Mouse (Mus musculus) cerebellum, adult 2 months (tissue): Measurements from ENCODE around the gene Hist2h2ab. TPM values are rescaled to one million over a fixed set of nuclear protein-coding genes. Genes with fewer than 3 reads are reported as not detected.
"Not testable (repeated sequence)": the region's sequence is repeated elsewhere in the genome, so short reads cannot be mapped to it uniquely, and the experiment has no call there.

ENCODE experiments used
- DNase-seq, 2 experiments: peaks; one replicate each; pipeline ENCODE4 v3.0.0; 2021
- H3K27ac ChIP-seq: fragments of 200-500 bp; 2 replicates; pipeline ENCODE4 v1.5.1; 2012; ENCODE audit warnings: low read length, control low read depth, inconsistent platforms; ENCODE audit not compliant: insufficient read depth
- H3K27me3 ChIP-seq: fragments of 200-500 bp; 2 replicates; pipeline ENCODE4 v1.6.1; 2012; ENCODE audit warnings: inconsistent platforms, mild to moderate bottlenecking, low read length, moderate library complexity; ENCODE audit not compliant: control insufficient read depth, insufficient read depth
- H3K4me1 ChIP-seq: fragments of 200-500 bp; 2 replicates; pipeline ENCODE4 v1.6.1; 2011; ENCODE audit warnings: low read length; ENCODE audit not compliant: control insufficient read depth, insufficient read depth
- H3K4me3 ChIP-seq: fragments of 200-500 bp; replicated peaks from 2 replicates; pipeline ENCODE3; 2011; ENCODE audit warnings: mild to moderate bottlenecking, low read depth, low read length, control low read depth; ENCODE audit not compliant: insufficient read depth
- CTCF ChIP-seq: fragments of 200-500 bp; IDR thresholded peaks from 2 replicates; pipeline ENCODE4 v1.5.1; 2011; ENCODE audit warnings: low read depth, mild to moderate bottlenecking, control low read depth, low read length, moderate library complexity, borderline replicate concordance; ENCODE audit not compliant: insufficient read depth
- POLR2A ChIP-seq: fragments of 200-500 bp; IDR thresholded peaks from 2 replicates; pipeline ENCODE4 v1.6.1; 2011; ENCODE audit warnings: low read length, control low read depth, borderline replicate concordance; ENCODE audit not compliant: insufficient read depth
- WGBS: fragments of 180-500 bp; shearing (Covaris S2); methylation state at CpG from one replicate; pipeline ENCODE4 v1.1.7; 2018; 5-methylcytosine and 5-hydroxymethylcytosine counted together
- polyA plus RNA-seq: library from polyadenylated mRNA; depleted of rRNA; stranded (reverse); fragments of >200 nt; gene quantifications from 2 replicates; pipeline ENCODE4 v1.2.3, GENCODE M21; 2012

Gene Hist2h2ab
- polyA plus RNA-seq, 1 experiment, result 2.0 TPM

DNA sequence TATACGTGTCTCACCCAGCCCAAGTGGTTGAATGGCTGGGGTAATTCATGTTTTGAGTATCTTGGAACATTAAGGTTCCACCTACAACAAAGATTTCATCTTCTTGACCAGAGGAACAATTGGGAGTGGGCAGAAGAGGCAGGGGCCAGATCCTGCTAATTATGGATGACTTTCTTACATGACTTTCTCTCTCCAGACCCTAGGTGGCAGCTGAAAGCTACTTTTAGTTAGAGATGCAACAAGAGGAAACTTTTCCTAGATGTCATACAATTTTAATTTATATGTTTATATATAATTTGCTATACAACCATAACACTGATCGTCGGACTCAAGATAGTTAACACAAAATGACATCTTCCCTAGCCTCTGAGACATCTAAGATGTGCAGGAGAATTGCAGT is 11.8 kb upstream of the Hist2h2ab start:
- TF ChIP-seq POLR2A (no peak), CTCF (no peak)
- no peak overlapping the region for H3K4me3 ChIP-seq
- H3K4me1 ChIP-seq, result no peaks in the 10 kb centered on the region
- H3K27ac ChIP-seq, result no peak overlapping the region
- WGBS, result 80% methylated on average over 3 of the region's 3 CpGs
- no peak for DNase-seq
- no peaks in the 10 kb centered on the region for H3K27me3 ChIP-seq

DNA sequence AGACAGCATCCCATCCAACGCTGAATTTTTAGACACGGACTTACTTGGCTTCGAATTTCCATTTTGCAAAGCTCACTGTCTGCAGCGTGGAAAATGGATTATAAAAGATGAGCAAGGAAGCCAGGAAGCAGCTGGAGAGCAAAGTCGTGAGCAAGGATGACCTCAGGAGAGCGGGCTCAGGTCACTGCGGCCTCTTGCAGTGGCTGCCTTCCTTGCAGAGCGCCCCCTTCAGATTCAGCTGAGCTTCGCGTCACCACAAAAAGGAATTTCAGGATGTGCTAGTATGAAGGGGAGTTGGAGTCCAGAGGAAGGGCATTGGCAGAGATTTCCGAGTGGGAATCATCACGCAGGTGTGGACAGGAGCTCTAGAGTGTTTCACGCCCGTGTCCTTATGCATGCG is 10.4 kb upstream of the Hist2h2ab start:
- 17% methylated on average over 15 of the region's 15 CpGs for WGBS
- H3K27me3 ChIP-seq, result no peaks in the 10 kb centered on the region
- no peaks in the 10 kb centered on the region for H3K4me1 ChIP-seq
- no peak for DNase-seq
- no peak overlapping the region for H3K4me3 ChIP-seq
- no peak overlapping the region for H3K27ac ChIP-seq
- TF ChIP-seq POLR2A (no peak), CTCF (peak; percentile 23; the same call in 1 of the 2 replicates)

DNA sequence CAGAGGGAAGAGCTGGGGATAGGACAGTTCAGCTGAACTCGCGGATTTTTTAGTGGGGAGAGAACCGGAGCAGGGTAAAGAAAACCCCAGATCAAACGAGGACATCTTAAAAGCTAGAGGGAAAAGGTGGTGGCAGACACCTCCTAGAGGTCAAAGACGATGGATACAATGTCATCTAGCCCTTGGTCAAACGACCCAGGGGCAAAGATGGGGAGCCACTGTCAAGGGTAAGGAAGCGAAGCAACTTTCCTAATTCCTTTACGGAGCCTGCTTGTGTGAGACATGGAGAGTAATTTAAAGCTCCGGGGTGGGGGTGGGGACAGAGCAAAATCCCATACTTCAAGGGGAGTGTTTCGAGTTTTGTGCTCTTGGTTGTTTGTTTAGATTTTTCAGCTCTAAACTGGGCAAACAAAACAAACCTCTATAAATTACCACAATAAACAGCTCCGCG is 449 bp upstream of the Hist2h2ab start:
- no peak for TF ChIP-seq POLR2A
- TF ChIP-seq CTCF, result peak; percentile 44; the same call in 1 of the 2 replicates
- Histone ChIP-seq H3K4me3 (peak overlapping the region; percentile 91), H3K4me1 (peaks cover 4% of the 10 kb centered on the region; the same call in 1 of the 2 replicates), H3K27ac (peak overlapping the region; percentile 99), H3K27me3 (no peaks in the 10 kb centered on the region)
- DNase-seq, result peak in 1 of 2 experiments; percentile 62
- under 1% methylated on average over 12 of the region's 12 CpGs for WGBS

DNA sequence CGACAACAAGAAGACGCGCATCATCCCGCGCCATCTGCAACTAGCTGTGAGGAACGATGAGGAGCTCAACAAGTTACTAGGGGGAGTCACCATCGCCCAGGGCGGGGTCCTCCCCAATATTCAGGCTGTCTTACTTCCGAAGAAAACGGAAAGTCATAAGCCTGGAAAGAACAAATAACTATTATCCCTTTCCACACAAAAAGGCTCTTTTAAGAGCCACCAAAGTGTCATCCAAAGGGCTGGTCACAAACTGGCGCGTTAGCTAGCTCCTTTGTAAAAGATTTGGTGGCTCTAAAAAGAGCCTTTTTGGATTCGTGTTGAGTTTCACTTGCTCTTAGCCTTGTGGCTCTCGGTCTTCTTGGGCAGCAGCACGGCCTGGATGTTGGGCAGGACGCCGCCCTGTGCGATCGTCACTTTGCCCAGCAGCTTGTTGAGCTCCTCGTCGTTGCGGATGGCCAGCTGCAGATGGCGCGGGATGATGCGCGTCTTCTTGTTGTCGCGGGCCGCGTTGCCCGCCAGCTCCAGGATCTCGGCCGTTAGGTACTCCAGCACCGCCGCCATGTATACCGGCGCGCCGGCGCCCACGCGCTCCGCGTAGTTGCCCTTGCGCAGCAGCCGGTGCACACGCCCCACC is 583 bp downstream of the Hist2h2ab start:
- WGBS, result under 1% methylated on average over 40 of the region's 47 CpGs
- DNase-seq, H3K4me1 ChIP-seq, H3K27me3 ChIP-seq: not testable (repeated sequence)
- peak overlapping the region; percentile 77 for H3K4me3 ChIP-seq
- peak overlapping the region; percentile 87 for H3K27ac ChIP-seq

DNA sequence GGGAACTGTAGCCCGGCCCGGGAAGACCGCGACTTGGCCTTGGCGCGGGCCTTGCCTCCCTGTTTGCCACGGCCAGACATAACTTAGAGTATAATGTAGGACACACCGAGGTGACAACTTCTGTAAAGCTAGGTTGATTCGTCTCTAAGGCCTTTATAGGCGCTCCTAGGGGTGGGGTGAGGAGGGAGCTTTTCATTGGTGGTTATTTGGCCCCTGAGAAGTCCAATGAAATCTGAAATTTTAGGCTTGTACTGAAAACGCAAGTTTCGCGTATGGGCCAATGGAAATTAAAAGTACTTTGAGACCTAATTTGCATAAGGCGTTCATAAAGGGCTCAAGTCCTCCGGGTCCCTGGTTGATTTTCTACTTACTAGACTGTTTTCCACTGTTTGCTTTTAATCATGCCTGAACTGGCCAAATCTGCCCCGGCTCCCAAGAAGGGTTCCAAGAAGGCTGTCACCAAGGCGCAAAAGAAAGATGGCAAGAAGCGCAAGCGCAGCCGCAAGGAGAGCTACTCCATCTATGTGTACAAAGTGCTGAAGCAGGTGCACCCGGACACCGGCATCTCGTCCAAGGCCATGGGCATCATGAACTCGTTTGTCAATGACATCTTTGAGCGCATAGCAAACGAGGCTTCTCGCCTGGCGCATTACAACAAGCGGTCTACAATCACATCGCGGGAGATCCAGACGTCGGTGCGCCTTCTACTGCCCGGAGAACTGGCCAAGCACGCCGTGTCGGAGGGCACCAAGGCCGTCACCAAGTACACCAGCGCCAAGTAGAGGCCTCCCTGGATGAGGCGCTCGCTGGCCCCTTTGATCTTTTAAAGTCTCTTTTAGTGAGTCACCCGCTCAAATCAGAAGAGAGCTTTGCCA is 1.3 kb downstream of the Hist2h2ab start, which contains the start of the genes Hist2h2ac and Hist2h2be:
Gene Hist2h2ac, minus strand, starts transcription at position 116 of the 875 bp plus-strand sequence.
Gene Hist2h2be, plus strand, starts transcription at position 355 of the 875 bp plus-strand sequence.
- peak within 1 kb of the TSS; percentile 77 for H3K4me3 ChIP-seq
- H3K4me1 ChIP-seq, result peaks cover 12% of the 10 kb centered on the region; the same call in 1 of the 2 replicates
- DNase-seq, result peak; percentile 88 to 94
- WGBS, result under 1% methylated on average over 43 of the region's 43 CpGs
- TF ChIP-seq POLR2A (peak; percentile 92; the same call in 1 of the 2 replicates), CTCF (no peak)
- no peaks in the 10 kb centered on the region for H3K27me3 ChIP-seq
- H3K27ac ChIP-seq, result peak within 1 kb of the TSS; percentile 87

DNA sequence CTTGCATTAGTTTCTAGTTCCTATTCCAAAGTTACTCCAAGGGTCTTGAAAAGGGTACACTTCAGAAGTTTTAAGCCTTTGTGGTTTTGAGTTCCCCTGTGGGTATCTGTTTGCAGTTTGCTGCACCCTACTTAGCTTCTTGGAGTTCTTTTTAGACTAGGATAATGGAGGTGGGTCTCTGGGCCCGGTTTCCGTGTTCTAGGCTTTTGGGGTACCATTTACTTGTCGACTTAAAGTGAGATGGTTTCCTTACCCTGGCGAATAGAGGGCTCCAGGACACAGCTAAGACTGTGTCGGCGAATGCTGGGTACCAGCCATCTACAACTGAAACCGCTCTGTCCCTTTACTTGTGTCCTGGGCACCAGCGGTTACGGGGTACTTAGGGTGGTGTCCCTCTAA is 2.0 kb downstream of the Hist2h2ab start:
- 6% methylated on average over 9 of the region's 9 CpGs for WGBS
- H3K4me3 ChIP-seq, result peak overlapping the region; percentile 73

DNA sequence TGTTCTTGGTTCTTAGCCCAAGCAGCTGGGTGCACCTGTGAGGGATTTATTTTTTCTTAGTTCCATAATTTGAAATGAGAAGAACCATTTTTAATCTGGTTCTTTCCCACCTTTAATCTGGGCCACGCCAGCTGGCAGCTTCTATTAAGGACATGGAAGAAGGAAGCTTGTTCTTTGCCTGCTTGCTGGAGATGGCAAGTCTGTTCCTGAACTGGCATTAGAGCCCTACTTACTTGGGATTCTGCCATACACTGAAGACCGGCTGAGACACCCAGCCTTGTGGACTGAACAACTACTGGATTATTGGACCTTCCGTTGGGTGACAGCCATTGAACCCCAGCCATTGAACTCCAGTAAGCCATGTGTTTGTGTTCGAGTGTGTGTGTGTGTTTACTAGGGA is 3.1 kb downstream of the Hist2h2ab start:
- DNase-seq, result peak in 1 of 2 experiments; percentile 32
- H3K27ac ChIP-seq, result no peak overlapping the region
- no peak for TF ChIP-seq CTCF
- TF ChIP-seq POLR2A, result no peak
- WGBS, result 37% methylated on average over 4 of the region's 4 CpGs
- H3K27me3 ChIP-seq, result no peaks in the 10 kb centered on the region
- peaks cover 12% of the 10 kb centered on the region; the same call in 1 of the 2 replicates for H3K4me1 ChIP-seq
- H3K4me3 ChIP-seq, result no peak overlapping the region

More for the DNA sequence above, 2.0 kb downstream of the Hist2h2ab start:
- DNase-seq, result peak; percentile 25 to 48
- no peak for TF ChIP-seq POLR2A
- TF ChIP-seq CTCF, result no peak
- peaks cover 12% of the 10 kb centered on the region; the same call in 1 of the 2 replicates for H3K4me1 ChIP-seq
- no peaks in the 10 kb centered on the region for H3K27me3 ChIP-seq
- H3K27ac ChIP-seq, result peak overlapping the region; percentile 80
